Mouse (Mus musculus): ENCODE measurements at regions not wholly inside any gene's neighbourhood (a gene's known extent, or its start where the extent isn't known, plus 50 kb on each side); places are given as distances from the start of the nearest gene placed in this dataset.

DNA sequence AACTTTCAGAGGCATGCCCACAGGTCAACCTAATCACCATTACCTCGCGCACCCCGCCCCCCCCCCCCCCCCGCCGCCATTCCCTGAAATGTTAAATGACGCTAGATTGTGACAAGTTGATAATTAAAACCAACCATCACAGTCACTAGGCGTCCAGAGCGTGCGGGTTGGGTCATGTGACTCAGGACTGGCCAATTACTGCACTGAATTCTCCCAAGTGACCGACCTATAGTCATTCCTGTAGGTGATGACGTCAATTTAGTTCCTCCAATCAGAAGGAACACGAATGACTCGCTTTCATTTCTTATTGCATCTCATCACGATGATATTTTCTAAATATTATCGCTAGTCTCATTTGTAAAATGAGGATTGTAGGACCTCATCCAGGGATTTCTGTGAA is 60.2 kb upstream of the E2f3 start:
- H3K9me3 ChIP-seq (ENCODE audit: low read length): no peaks in the 10 kb centered on the region
- H3K9ac ChIP-seq (replicated peaks; ENCODE audit: low read length): no peak overlapping the region
- no peaks in the 10 kb centered on the region for H3K36me3 ChIP-seq (ENCODE audit: insufficient read depth, low read length)
- H3K4me2 ChIP-seq (replicated peaks; ENCODE audit: low read depth, low read length): no peak overlapping the region
- ATAC-seq (ENCODE audit: low FRiP score, low TSS enrichment): no peak
- H3K4me3 ChIP-seq (ENCODE audit: low read length): no peak overlapping the region
- H3K4me1 ChIP-seq (ENCODE audit: insufficient read depth, low read length): no peaks in the 10 kb centered on the region
- no peak overlapping the region for H3K27ac ChIP-seq (ENCODE audit: low read length)
- no peaks in the 10 kb centered on the region for H3K27me3 ChIP-seq (ENCODE audit: insufficient read depth, low read length)
- 72% methylated on average over 12 of the region's 15 CpGs for WGBS

DNA sequence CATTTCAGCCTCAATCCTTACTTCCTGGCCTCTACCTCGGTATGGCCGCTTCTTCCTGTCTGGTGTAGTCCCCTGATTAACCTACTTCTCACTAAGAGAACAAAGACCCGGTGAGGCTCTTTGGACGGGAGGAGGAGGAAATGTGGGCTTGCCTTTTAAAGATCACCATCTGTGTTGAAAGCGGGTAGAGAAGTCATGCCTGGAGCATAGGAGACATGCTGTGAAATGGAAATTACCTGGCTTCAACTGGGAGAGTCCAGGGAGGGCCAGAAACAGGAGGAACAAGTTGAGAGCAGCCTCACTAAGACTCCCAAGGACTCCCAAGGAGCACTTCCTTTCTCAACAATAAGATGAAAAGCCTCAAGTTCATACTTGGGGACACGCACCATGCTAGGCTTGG is 59.4 kb upstream of the E2f3 start:
- Histone ChIP-seq H3K4me2 (replicated peaks; ENCODE audit: low read depth, low read length) (no peak overlapping the region), H3K36me3 (ENCODE audit: insufficient read depth, low read length) (no peaks in the 10 kb centered on the region), H3K4me1 (ENCODE audit: insufficient read depth, low read length) (no peaks in the 10 kb centered on the region), H3K4me3 (ENCODE audit: low read length) (no peak overlapping the region), H3K9me3 (ENCODE audit: low read length) (no peaks in the 10 kb centered on the region), H3K27me3 (ENCODE audit: insufficient read depth, low read length) (no peaks in the 10 kb centered on the region), H3K9ac (replicated peaks; ENCODE audit: low read length) (no peak overlapping the region), H3K27ac (ENCODE audit: low read length) (no peak overlapping the region)
- 78% methylated on average over 6 of the region's 6 CpGs for WGBS
- no peak for ATAC-seq (ENCODE audit: low FRiP score, low TSS enrichment)

DNA sequence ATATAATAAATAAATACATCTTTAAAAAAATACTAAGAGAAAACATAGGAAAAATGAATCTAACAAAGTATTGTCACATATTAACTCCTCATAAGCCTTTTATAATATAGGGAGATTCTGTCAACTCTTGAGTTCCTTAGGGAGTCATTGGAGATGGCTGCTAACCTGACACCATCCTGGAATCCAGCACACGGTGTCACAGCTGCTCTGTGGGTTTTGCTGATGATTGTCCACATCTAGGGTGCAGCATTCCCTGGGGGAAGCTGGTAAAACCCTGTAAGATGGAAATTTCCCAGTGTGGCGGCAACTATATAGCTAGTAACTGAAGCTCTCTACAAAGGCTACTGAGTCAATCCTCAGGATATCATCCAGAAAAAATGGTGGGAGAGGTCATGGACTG is 58.9 kb upstream of the E2f3 start:
- H3K9ac ChIP-seq (replicated peaks; ENCODE audit: low read length): no peak overlapping the region
- H3K9me3 ChIP-seq (ENCODE audit: low read length): no peaks in the 10 kb centered on the region
- no peaks in the 10 kb centered on the region for H3K27me3 ChIP-seq (ENCODE audit: insufficient read depth, low read length)
- H3K4me2 ChIP-seq (replicated peaks; ENCODE audit: low read depth, low read length): no peak overlapping the region
- WGBS: 80% methylated on average over 2 of the region's 2 CpGs
- ATAC-seq (ENCODE audit: low FRiP score, low TSS enrichment): no peak
- no peak overlapping the region for H3K27ac ChIP-seq (ENCODE audit: low read length)
- no peaks in the 10 kb centered on the region for H3K36me3 ChIP-seq (ENCODE audit: insufficient read depth, low read length)
- H3K4me1 ChIP-seq (ENCODE audit: insufficient read depth, low read length): no peaks in the 10 kb centered on the region
- no peak overlapping the region for H3K4me3 ChIP-seq (ENCODE audit: low read length)

DNA sequence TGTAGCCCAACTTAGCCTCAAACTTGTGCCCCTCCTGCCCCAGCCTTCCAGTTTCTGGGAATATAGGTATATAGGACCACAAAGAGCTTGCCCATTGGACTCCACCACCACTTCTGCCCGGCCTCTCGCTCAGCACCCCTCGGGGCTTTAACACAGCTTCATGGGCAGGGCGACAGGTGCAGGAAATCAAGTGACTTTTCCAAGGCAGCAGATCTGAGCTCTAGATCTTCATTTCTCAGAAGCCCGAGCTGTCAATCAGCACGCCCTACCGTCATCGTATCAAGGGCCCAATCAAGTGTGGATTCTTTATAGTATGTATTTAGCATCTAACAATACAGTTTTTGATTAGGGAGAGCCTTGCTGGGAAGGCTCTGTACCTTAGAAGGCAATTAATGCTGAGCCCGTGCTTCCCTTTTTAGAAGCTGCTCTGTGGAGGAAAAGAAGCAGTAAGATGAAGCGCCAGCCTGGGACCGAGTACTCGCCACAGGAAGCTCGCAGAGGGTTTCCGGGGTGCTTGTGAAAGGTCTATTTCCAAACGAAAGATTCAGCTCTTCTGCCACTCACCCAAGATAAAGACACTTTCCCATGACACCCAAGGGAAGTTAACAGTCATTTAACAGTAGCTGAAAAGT is 56.9 kb upstream of the E2f3 start:
- H3K4me1 ChIP-seq (ENCODE audit: insufficient read depth, low read length): no peaks in the 10 kb centered on the region
- H3K27me3 ChIP-seq (ENCODE audit: insufficient read depth, low read length): no peaks in the 10 kb centered on the region
- H3K4me2 ChIP-seq (replicated peaks; ENCODE audit: low read depth, low read length): no peak overlapping the region
- no peak overlapping the region for H3K4me3 ChIP-seq (ENCODE audit: low read length)
- H3K36me3 ChIP-seq (ENCODE audit: insufficient read depth, low read length): no peaks in the 10 kb centered on the region
- WGBS: 79% methylated on average over 15 of the region's 15 CpGs
- no peak overlapping the region for H3K27ac ChIP-seq (ENCODE audit: low read length)
- no peak for ATAC-seq (ENCODE audit: low FRiP score, low TSS enrichment)
- H3K9me3 ChIP-seq (ENCODE audit: low read length): no peaks in the 10 kb centered on the region
- H3K9ac ChIP-seq (replicated peaks; ENCODE audit: low read length): no peak overlapping the region

DNA sequence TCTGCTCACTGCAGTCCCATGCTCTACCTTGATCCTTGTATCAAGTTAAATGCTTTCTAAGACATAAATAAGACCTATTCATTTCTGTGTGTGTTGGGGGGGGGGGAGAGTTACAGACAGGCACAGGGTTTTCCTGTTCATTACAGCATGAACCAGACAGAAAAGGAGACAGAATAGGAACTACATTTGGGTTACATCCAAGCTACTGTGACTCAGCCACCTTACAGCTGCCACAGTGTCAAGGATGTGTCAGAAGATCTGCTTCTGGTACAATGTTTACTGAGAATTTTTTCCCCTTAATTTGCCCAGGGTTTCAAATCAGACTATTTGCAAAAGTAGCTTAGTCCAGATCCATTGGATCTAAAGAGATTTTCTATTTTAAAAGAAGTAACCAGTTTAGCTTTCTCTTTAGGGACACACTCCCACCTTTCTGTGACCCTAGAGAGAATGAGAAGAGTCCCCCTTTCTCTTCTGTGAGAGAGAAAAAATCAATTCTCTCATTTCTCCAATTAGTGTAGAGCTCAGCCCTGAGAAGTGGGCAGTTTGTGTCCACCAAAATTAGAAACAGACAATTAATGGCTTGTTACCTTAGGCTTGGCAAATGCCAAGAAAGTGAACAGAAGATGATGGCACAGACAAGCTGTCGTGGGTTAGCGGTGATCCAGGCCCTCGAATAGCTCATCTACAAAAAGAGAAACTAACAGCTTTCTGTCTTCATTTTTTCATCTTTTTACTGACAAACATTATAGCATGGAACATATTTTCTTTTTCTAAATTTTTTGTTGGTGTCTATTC is 55.8 kb upstream of the E2f3 start:
- ATAC-seq (ENCODE audit: low FRiP score, low TSS enrichment): no peak
- Histone ChIP-seq H3K4me2 (replicated peaks; ENCODE audit: low read depth, low read length) (no peak overlapping the region), H3K4me1 (ENCODE audit: insufficient read depth, low read length) (no peaks in the 10 kb centered on the region), H3K27me3 (ENCODE audit: insufficient read depth, low read length) (no peaks in the 10 kb centered on the region), H3K9me3 (ENCODE audit: low read length) (no peaks in the 10 kb centered on the region), H3K4me3 (ENCODE audit: low read length) (no peak overlapping the region), H3K27ac (ENCODE audit: low read length) (no peak overlapping the region), H3K9ac (replicated peaks; ENCODE audit: low read length) (no peak overlapping the region), H3K36me3 (ENCODE audit: insufficient read depth, low read length) (no peaks in the 10 kb centered on the region)
- WGBS: 94% methylated on average over 3 of the region's 3 CpGs

DNA sequence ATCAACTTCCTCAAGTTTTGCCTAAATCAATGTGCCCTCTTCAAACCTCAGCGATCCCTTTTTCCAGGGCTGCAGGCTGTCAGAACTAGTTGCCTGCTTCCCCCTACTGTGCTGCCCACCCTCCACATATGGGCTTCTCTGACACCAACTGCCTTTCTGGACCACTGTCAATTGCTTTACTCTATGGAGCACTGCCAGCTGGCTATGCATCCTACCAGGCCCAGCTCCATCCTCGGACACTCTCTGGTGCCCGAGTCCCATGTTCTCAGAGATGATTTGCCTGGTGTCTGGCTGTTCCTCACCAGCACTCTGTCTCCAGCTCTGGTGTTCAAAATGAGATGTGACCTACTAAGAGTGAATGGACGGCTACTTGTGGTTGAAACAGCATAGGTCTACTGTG is 54.4 kb upstream of the E2f3 start:
- Histone ChIP-seq H3K9ac (replicated peaks; ENCODE audit: low read length) (no peak overlapping the region), H3K36me3 (ENCODE audit: insufficient read depth, low read length) (no peaks in the 10 kb centered on the region), H3K27ac (ENCODE audit: low read length) (no peak overlapping the region), H3K4me2 (replicated peaks; ENCODE audit: low read depth, low read length) (no peak overlapping the region), H3K4me1 (ENCODE audit: insufficient read depth, low read length) (no peaks in the 10 kb centered on the region), H3K27me3 (ENCODE audit: insufficient read depth, low read length) (no peaks in the 10 kb centered on the region), H3K9me3 (ENCODE audit: low read length) (no peaks in the 10 kb centered on the region), H3K4me3 (ENCODE audit: low read length) (no peak overlapping the region)
- WGBS: 88% methylated on average over 4 of the region's 4 CpGs
- ATAC-seq (ENCODE audit: low FRiP score, low TSS enrichment): no peak

DNA sequence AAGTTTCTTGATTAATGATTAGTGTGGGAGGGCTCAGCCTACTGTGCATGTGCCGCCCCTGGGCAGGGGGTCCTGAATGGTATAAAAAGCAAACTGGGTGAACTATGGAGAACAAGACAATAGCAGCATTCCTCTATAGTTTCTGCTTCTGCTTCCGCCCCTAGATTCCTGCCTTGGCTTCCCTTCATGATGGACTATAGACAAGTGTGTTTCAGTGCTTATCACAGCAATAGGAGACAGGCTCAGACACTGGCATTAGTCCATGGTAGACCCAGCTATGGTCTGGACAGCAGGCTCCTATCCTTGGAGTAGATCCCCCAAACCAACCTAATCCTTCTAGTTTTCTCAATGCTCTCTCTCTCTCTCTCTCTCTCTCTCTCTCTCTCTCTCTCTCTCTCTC is 53.9 kb upstream of the E2f3 start:
- no peak overlapping the region for H3K4me2 ChIP-seq (replicated peaks; ENCODE audit: low read depth, low read length)
- 69% methylated on average over 2 of the region's 2 CpGs for WGBS
- H3K36me3 ChIP-seq (ENCODE audit: insufficient read depth, low read length): no peaks in the 10 kb centered on the region
- H3K27ac ChIP-seq (ENCODE audit: low read length): no peak overlapping the region
- ATAC-seq (ENCODE audit: low FRiP score, low TSS enrichment): no peak
- no peak overlapping the region for H3K4me3 ChIP-seq (ENCODE audit: low read length)
- no peak overlapping the region for H3K9ac ChIP-seq (replicated peaks; ENCODE audit: low read length)
- H3K9me3 ChIP-seq (ENCODE audit: low read length): no peaks in the 10 kb centered on the region
- no peaks in the 10 kb centered on the region for H3K4me1 ChIP-seq (ENCODE audit: insufficient read depth, low read length)
- H3K27me3 ChIP-seq (ENCODE audit: insufficient read depth, low read length): no peaks in the 10 kb centered on the region

DNA sequence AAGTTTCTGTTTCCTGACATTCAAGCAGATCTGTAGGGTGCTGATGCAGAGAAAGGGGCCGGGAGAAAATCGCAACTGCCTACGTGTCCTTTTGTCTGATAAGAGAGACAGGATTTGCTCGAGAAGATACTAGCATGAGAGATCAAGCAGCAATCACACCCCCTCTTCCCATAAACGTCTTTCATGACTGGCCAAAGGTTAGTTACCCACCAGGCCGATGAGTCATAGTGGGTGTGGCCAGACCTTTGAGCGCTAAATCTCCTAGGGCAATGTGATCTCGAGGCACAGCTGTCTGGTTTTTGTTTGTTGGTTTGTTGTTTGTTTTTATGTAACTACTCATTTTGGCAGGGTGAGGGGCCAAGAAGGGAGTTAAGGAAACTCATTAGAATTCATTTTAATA is 50.7 kb upstream of the E2f3 start:
- WGBS: 62% methylated on average over 8 of the region's 8 CpGs
- Histone ChIP-seq H3K9me3 (ENCODE audit: low read length) (no peaks in the 10 kb centered on the region), H3K27me3 (ENCODE audit: insufficient read depth, low read length) (no peaks in the 10 kb centered on the region), H3K9ac (replicated peaks; ENCODE audit: low read length) (no peak overlapping the region), H3K4me1 (ENCODE audit: insufficient read depth, low read length) (no peaks in the 10 kb centered on the region), H3K36me3 (ENCODE audit: insufficient read depth, low read length) (no peaks in the 10 kb centered on the region), H3K27ac (ENCODE audit: low read length) (no peak overlapping the region), H3K4me3 (ENCODE audit: low read length) (no peak overlapping the region), H3K4me2 (replicated peaks; ENCODE audit: low read depth, low read length) (no peak overlapping the region)
- no peak for ATAC-seq (ENCODE audit: low FRiP score, low TSS enrichment)

DNA sequence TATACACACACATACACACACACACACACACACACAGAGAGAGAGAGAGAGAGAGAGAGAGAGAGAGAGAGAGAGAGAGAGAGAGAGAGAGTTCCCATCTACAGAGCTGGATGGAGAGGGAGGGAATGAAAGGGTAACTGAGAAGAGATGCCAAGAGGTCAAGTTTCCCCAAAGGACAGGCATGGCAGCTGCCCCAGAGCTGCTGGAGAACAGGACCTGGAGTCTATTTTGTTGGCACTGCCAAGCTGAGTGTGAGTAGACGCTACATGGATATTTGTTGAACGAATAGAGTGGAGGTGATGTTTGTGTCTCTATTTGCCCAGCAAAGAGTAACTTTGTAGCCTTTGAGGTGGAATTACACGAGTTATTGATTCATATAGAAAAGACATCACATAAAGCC is 50.2 kb upstream of the E2f3 start:
- no peak overlapping the region for H3K9ac ChIP-seq (replicated peaks; ENCODE audit: low read length)
- H3K4me2 ChIP-seq (replicated peaks; ENCODE audit: low read depth, low read length): no peak overlapping the region
- ATAC-seq (ENCODE audit: low FRiP score, low TSS enrichment): no peak
- no peak overlapping the region for H3K4me3 ChIP-seq (ENCODE audit: low read length)
- H3K36me3 ChIP-seq (ENCODE audit: insufficient read depth, low read length): no peaks in the 10 kb centered on the region
- H3K27me3 ChIP-seq (ENCODE audit: insufficient read depth, low read length): no peaks in the 10 kb centered on the region
- H3K4me1 ChIP-seq (ENCODE audit: insufficient read depth, low read length): no peaks in the 10 kb centered on the region
- H3K9me3 ChIP-seq (ENCODE audit: low read length): no peaks in the 10 kb centered on the region
- 86% methylated on average over 3 of the region's 3 CpGs for WGBS
- no peak overlapping the region for H3K27ac ChIP-seq (ENCODE audit: low read length)
